8 mouse cellular contexts compared by ENCODE assay signal in genomic region chr15:79347165-79347844, GRCm38 (mm10). TPM values are rescaled to one million over a fixed set of nuclear protein-coding genes. Genes with fewer than 3 reads are reported as not detected.
DNase-seq lines count a peak whose midpoint lies in the region; ATAC-seq lines count a peak whose summit lies in the region.

No protein-coding gene starts in this region.

- WGBS in hindbrain, embryonic 11.5 days: under 1% methylated on average over 61 of the region's 61 CpGs

- no peaks in the 10 kb centered on the region for H3K4me1 ChIP-seq in hindbrain, embryonic 11.5 days (replicated peaks; ENCODE audit: control insufficient read depth, insufficient read depth, low read length)

- peaks cover 4% of the 10 kb centered on the region; the same call in 1 of the 2 replicates for H3K27me3 ChIP-seq in hindbrain, embryonic 11.5 days (ENCODE audit: control insufficient read depth, insufficient read depth, low read length)

- H3K36me3 ChIP-seq in hindbrain, embryonic 11.5 days (ENCODE audit: control insufficient read depth, insufficient read depth, low read length): no peaks in the 10 kb centered on the region

- peak; percentile 98 for DNase-seq in Muller cell, postnatal 12 days (ENCODE audit: inconsistent ontology term)
- DNase-seq in cerebellum, adult 9-10 months: peak; percentile 70
- DNase-seq in frontal cortex, adult 2 months (ENCODE audit: extremely low spot score in 1 of 2, low spot score in 1 of 2): peak; percentile 65 to 88
- peak; percentile 97 for DNase-seq in hindbrain, embryonic 11.5 days (ENCODE audit: low spot score)
- peak; percentile 88 to 92 for DNase-seq in layer of hippocampus, postnatal 14 days (ENCODE audit: low spot score in 2 of 2)
- peak; percentile 96 for DNase-seq in lung, postnatal 10 days
- peak; percentile 82 for DNase-seq in ovary, postnatal 14 days (ENCODE audit: low spot score)
- peak; percentile 95 for DNase-seq in thymus, postnatal 25 days

- peak; percentile 93 for ATAC-seq in hindbrain, embryonic 11.5 days (ENCODE audit: low FRiP score)

- H3K9ac ChIP-seq in hindbrain, embryonic 11.5 days (ENCODE audit: low read depth, low read length): peak overlapping the region; percentile 60

- peak overlapping the region; percentile 43; the same call in 1 of the 2 replicates for H3K27ac ChIP-seq in hindbrain, embryonic 11.5 days (ENCODE audit: low read depth, low read length)

- peak overlapping the region; percentile 98 for H3K4me2 ChIP-seq in hindbrain, embryonic 11.5 days (replicated peaks; ENCODE audit: low read depth, low read length)

- no peaks in the 10 kb centered on the region for H3K9me3 ChIP-seq in hindbrain, embryonic 11.5 days (ENCODE audit: control insufficient read depth, low read length)

- peak overlapping the region; percentile 64 for H3K4me3 ChIP-seq in hindbrain, embryonic 11.5 days (ENCODE audit: low read depth, low read length)

RNA-seq across cellular contexts. Expression of gene Maff, which starts 0.9 kb away (rescaled TPM):
- polyA plus RNA-seq in frontal cortex, adult 2 months (2012; rRNA removed): 0.62 and 1.1 TPM in 2 replicates
- polyA plus RNA-seq in hindbrain, embryonic 11.5 days (2014; fragmentation: Nextera tagmentation; extraction: Ambion mirVana): 1.6 and 1.8 TPM in 2 replicates
- 1 to 10 TPM; 1.7 to 2.0 TPM for total RNA-seq in layer of hippocampus, postnatal 14 days (2021)

RNA-seq across cellular contexts. Expression of gene Pla2g6, which starts 19.1 kb away (rescaled TPM):
- 31.8 and 32.9 TPM in 2 replicates for polyA plus RNA-seq in frontal cortex, adult 2 months (2012; rRNA removed)
- 18.0 and 20.4 TPM in 2 replicates for polyA plus RNA-seq in hindbrain, embryonic 11.5 days (2014; fragmentation: Nextera tagmentation; extraction: Ambion mirVana)
- total RNA-seq in layer of hippocampus, postnatal 14 days (2021): 10 to 100 TPM; 18.5 to 22.3 TPM

RNA-seq across cellular contexts. Expression of gene Tmem184b, which starts 56.1 kb away (rescaled TPM):
- 73.0 and 78.2 TPM in 2 replicates for polyA plus RNA-seq in frontal cortex, adult 2 months (2012; rRNA removed)
- polyA plus RNA-seq in hindbrain, embryonic 11.5 days (2014; fragmentation: Nextera tagmentation; extraction: Ambion mirVana): 32.7 and 33.5 TPM in 2 replicates
- total RNA-seq in layer of hippocampus, postnatal 14 days (2021): 10 to 100 TPM; 47.4 to 49.2 TPM

Comparison
In these comparisons a context has a peak if more than half of its experiments do, and no peak if none do; other contexts are left out.
1. Peak in every context shown above with its lines: DNase-seq, ATAC-seq, H3K4me3 ChIP-seq and H3K27ac ChIP-seq.